Mouse (Mus musculus): Measurements from ENCODE around the gene Tshz2. TPM values are rescaled to one million over a fixed set of nuclear protein-coding genes. Genes with fewer than 3 reads are reported as not detected.

The Tshz2 gene
- polyA plus RNA-seq, 1 experiment from 2014 or later, result 3.2 TPM

- no peak for ATAC-seq (replicated peaks; ENCODE audit: extremely low read depth, insufficient read depth, low FRiP score)
- Histone ChIP-seq H3K36me3 (ENCODE audit: control insufficient read depth, insufficient read depth) (0 out of 2 replicates have a peak, but pooled peaks cover 2% of the 10 kb centered on the region), H3K4me1 (ENCODE audit: control insufficient read depth, insufficient read depth, low read length) (no peaks in the 10 kb centered on the region), H3K27ac (ENCODE audit: low read length) (no peak overlapping the region), H3K4me2 (ENCODE audit: low read depth, low read length) (no peak overlapping the region), H3K9ac (ENCODE audit: low read length) (no peak overlapping the region), H3K27me3 (ENCODE audit: control insufficient read depth, insufficient read depth, low read length) (no peaks in the 10 kb centered on the region), H3K9me3 (replicated peaks; ENCODE audit: control insufficient read depth, low read length) (no peaks in the 10 kb centered on the region), H3K4me3 (ENCODE audit: low read length) (no peak overlapping the region)
- 66% methylated on average over 7 of the region's 7 CpGs for WGBS
These were observed 469.1 kb downstream of the Tshz2 start for GRCm38 (mm10) chr2:170101932-170102331.

GRCm38 (mm10) chr2:170103341-170103740 lies 470.5 kb downstream of the Tshz2 start:
- H3K9me3 ChIP-seq (replicated peaks; ENCODE audit: control insufficient read depth, low read length), result no peaks in the 10 kb centered on the region
- H3K4me2 ChIP-seq (ENCODE audit: low read depth, low read length), result no peak overlapping the region
- no peaks in the 10 kb centered on the region for H3K27me3 ChIP-seq (ENCODE audit: control insufficient read depth, insufficient read depth, low read length)
- H3K4me3 ChIP-seq (ENCODE audit: low read length), result no peak overlapping the region
- 74% methylated on average over 5 of the region's 5 CpGs for WGBS
- peaks cover 7% of the 10 kb centered on the region; the same call in 1 of the 2 replicates for H3K36me3 ChIP-seq (ENCODE audit: control insufficient read depth, insufficient read depth)
- ATAC-seq (replicated peaks; ENCODE audit: extremely low read depth, insufficient read depth, low FRiP score), result no peak
- H3K9ac ChIP-seq (ENCODE audit: low read length), result no peak overlapping the region
- H3K27ac ChIP-seq (ENCODE audit: low read length), result no peak overlapping the region
- no peaks in the 10 kb centered on the region for H3K4me1 ChIP-seq (ENCODE audit: control insufficient read depth, insufficient read depth, low read length)

- Histone ChIP-seq H3K36me3 (ENCODE audit: control insufficient read depth, insufficient read depth) (peaks cover 7% of the 10 kb centered on the region; the same call in 1 of the 2 replicates), H3K4me2 (ENCODE audit: low read depth, low read length) (no peak overlapping the region), H3K4me1 (ENCODE audit: control insufficient read depth, insufficient read depth, low read length) (no peaks in the 10 kb centered on the region), H3K4me3 (ENCODE audit: low read length) (no peak overlapping the region), H3K9ac (ENCODE audit: low read length) (no peak overlapping the region), H3K27ac (ENCODE audit: low read length) (no peak overlapping the region), H3K27me3 (ENCODE audit: control insufficient read depth, insufficient read depth, low read length) (no peaks in the 10 kb centered on the region), H3K9me3 (replicated peaks; ENCODE audit: control insufficient read depth, low read length) (no peaks in the 10 kb centered on the region)
- WGBS, result 47% methylated on average over 9 of the region's 9 CpGs
- ATAC-seq (replicated peaks; ENCODE audit: extremely low read depth, insufficient read depth, low FRiP score), result no peak
These were observed 471.0 kb downstream of the Tshz2 start for GRCm38 (mm10) chr2:170103852-170104251.

- no peak overlapping the region for H3K4me3 ChIP-seq (ENCODE audit: low read length)
- 80% methylated on average over 6 of the region's 6 CpGs for WGBS
- no peak overlapping the region for H3K9ac ChIP-seq (ENCODE audit: low read length)
- H3K27me3 ChIP-seq (ENCODE audit: control insufficient read depth, insufficient read depth, low read length), result no peaks in the 10 kb centered on the region
- no peaks in the 10 kb centered on the region for H3K4me1 ChIP-seq (ENCODE audit: control insufficient read depth, insufficient read depth, low read length)
- H3K9me3 ChIP-seq (replicated peaks; ENCODE audit: control insufficient read depth, low read length), result no peaks in the 10 kb centered on the region
- ATAC-seq (replicated peaks; ENCODE audit: extremely low read depth, insufficient read depth, low FRiP score), result no peak
- no peak overlapping the region for H3K27ac ChIP-seq (ENCODE audit: low read length)
- H3K4me2 ChIP-seq (ENCODE audit: low read depth, low read length), result no peak overlapping the region
- peaks cover 7% of the 10 kb centered on the region; the same call in 1 of the 2 replicates for H3K36me3 ChIP-seq (ENCODE audit: control insufficient read depth, insufficient read depth)
These were observed 471.6 kb downstream of the Tshz2 start for GRCm38 (mm10) chr2:170104396-170104795.

GRCm38 (mm10) chr2:170106000-170106399 lies 473.2 kb downstream of the Tshz2 start:
- Histone ChIP-seq H3K36me3 (ENCODE audit: control insufficient read depth, insufficient read depth) (peaks cover 19% of the 10 kb centered on the region), H3K4me3 (ENCODE audit: low read length) (no peak overlapping the region), H3K27me3 (ENCODE audit: control insufficient read depth, insufficient read depth, low read length) (no peaks in the 10 kb centered on the region), H3K4me2 (ENCODE audit: low read depth, low read length) (no peak overlapping the region), H3K4me1 (ENCODE audit: control insufficient read depth, insufficient read depth, low read length) (no peaks in the 10 kb centered on the region), H3K9me3 (replicated peaks; ENCODE audit: control insufficient read depth, low read length) (no peaks in the 10 kb centered on the region), H3K27ac (ENCODE audit: low read length) (no peak overlapping the region), H3K9ac (ENCODE audit: low read length) (no peak overlapping the region)
- ATAC-seq (replicated peaks; ENCODE audit: extremely low read depth, insufficient read depth, low FRiP score), result no peak
- 77% methylated on average over 9 of the region's 9 CpGs for WGBS

- Histone ChIP-seq H3K9ac (ENCODE audit: low read length) (no peak overlapping the region), H3K9me3 (replicated peaks; ENCODE audit: control insufficient read depth, low read length) (no peaks in the 10 kb centered on the region), H3K27me3 (ENCODE audit: control insufficient read depth, insufficient read depth, low read length) (no peaks in the 10 kb centered on the region), H3K4me3 (ENCODE audit: low read length) (no peak overlapping the region), H3K4me1 (ENCODE audit: control insufficient read depth, insufficient read depth, low read length) (no peaks in the 10 kb centered on the region), H3K4me2 (ENCODE audit: low read depth, low read length) (no peak overlapping the region), H3K36me3 (ENCODE audit: control insufficient read depth, insufficient read depth) (peaks cover 29% of the 10 kb centered on the region), H3K27ac (ENCODE audit: low read length) (no peak overlapping the region)
- WGBS, result 82% methylated on average over 3 of the region's 3 CpGs
- no peak for ATAC-seq (replicated peaks; ENCODE audit: extremely low read depth, insufficient read depth, low FRiP score)
These were observed 475.0 kb downstream of the Tshz2 start for GRCm38 (mm10) chr2:170107791-170108190.

GRCm38 (mm10) chr2:170109528-170109927 lies 476.7 kb downstream of the Tshz2 start:
- Histone ChIP-seq H3K4me1 (ENCODE audit: control insufficient read depth, insufficient read depth, low read length) (no peaks in the 10 kb centered on the region), H3K4me3 (ENCODE audit: low read length) (no peak overlapping the region), H3K9ac (ENCODE audit: low read length) (no peak overlapping the region), H3K36me3 (ENCODE audit: control insufficient read depth, insufficient read depth) (peaks cover 43% of the 10 kb centered on the region), H3K27ac (ENCODE audit: low read length) (no peak overlapping the region), H3K9me3 (replicated peaks; ENCODE audit: control insufficient read depth, low read length) (no peaks in the 10 kb centered on the region), H3K27me3 (ENCODE audit: control insufficient read depth, insufficient read depth, low read length) (no peaks in the 10 kb centered on the region), H3K4me2 (ENCODE audit: low read depth, low read length) (no peak overlapping the region)
- ATAC-seq (replicated peaks; ENCODE audit: extremely low read depth, insufficient read depth, low FRiP score), result no peak
- WGBS, result 59% methylated on average over 5 of the region's 5 CpGs

- 83% methylated on average over 8 of the region's 8 CpGs for WGBS
- H3K27me3 ChIP-seq (ENCODE audit: control insufficient read depth, insufficient read depth, low read length), result no peaks in the 10 kb centered on the region
- H3K9me3 ChIP-seq (replicated peaks; ENCODE audit: control insufficient read depth, low read length), result no peaks in the 10 kb centered on the region
These were observed 477.5 kb downstream of the Tshz2 start for GRCm38 (mm10) chr2:170110306-170110705.

GRCm38 (mm10) chr2:170116704-170117281 lies 484.0 kb downstream of the Tshz2 start:
- Histone ChIP-seq H3K9ac (ENCODE audit: low read length) (no peak overlapping the region), H3K4me1 (ENCODE audit: control insufficient read depth, insufficient read depth, low read length) (peaks cover 14% of the 10 kb centered on the region), H3K4me2 (ENCODE audit: low read depth, low read length) (no peak overlapping the region), H3K9me3 (replicated peaks; ENCODE audit: control insufficient read depth, low read length) (no peaks in the 10 kb centered on the region), H3K27me3 (ENCODE audit: control insufficient read depth, insufficient read depth, low read length) (no peaks in the 10 kb centered on the region), H3K27ac (ENCODE audit: low read length) (peak overlapping the region; percentile 27; the same call in 1 of the 2 replicates), H3K36me3 (ENCODE audit: control insufficient read depth, insufficient read depth) (peaks cover 62% of the 10 kb centered on the region), H3K4me3 (ENCODE audit: low read length) (no peak overlapping the region)
- WGBS, result 29% methylated on average over 4 of the region's 4 CpGs
- no peak for ATAC-seq (replicated peaks; ENCODE audit: extremely low read depth, insufficient read depth, low FRiP score)

More at GRCm38 (mm10) chr2:170110306-170110705, 477.5 kb downstream of the Tshz2 start:
- ATAC-seq (replicated peaks; ENCODE audit: extremely low read depth, insufficient read depth, low FRiP score), result no peak
- H3K9ac ChIP-seq (ENCODE audit: low read length), result no peak overlapping the region
- peaks cover 51% of the 10 kb centered on the region for H3K36me3 ChIP-seq (ENCODE audit: control insufficient read depth, insufficient read depth)
- no peak overlapping the region for H3K4me2 ChIP-seq (ENCODE audit: low read depth, low read length)
- no peak overlapping the region for H3K27ac ChIP-seq (ENCODE audit: low read length)
- no peaks in the 10 kb centered on the region for H3K4me1 ChIP-seq (ENCODE audit: control insufficient read depth, insufficient read depth, low read length)
- no peak overlapping the region for H3K4me3 ChIP-seq (ENCODE audit: low read length)
